Mouse (Mus musculus): ENCODE results near the gene Cog5. TPM values are rescaled to one million over a fixed set of nuclear protein-coding genes. Genes with fewer than 3 reads are reported as not detected.
A peak's percentile ranks its signal among the peaks of the same experiment; 100 is the strongest.

The Cog5 gene
- polyA plus RNA-seq, 1 experiment from 2014 or later, result 30.8 TPM

DNA sequence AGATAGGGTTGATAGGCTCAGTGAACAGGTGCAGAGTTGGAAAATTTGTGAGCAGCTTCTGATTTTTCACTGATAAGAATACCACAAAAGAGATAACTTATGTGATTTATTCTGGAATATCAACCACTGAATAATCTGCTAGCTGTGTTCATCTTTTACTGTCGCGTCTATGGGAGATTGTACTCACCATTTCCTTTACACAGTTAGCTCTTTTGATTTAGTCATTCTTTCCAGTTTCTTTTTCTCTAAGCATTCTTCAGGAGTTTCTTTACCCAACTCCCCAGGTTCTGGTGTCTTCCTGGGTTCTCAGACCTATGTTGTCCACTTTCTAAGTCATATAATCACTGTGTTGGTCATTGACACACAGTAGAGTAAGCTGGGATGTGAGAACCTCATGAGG is 2.2 kb downstream of the Cog5 start:
- Histone ChIP-seq H3K4me1 (peaks cover 6% of the 10 kb centered on the region), H3K4me2 (no peak overlapping the region)

DNA sequence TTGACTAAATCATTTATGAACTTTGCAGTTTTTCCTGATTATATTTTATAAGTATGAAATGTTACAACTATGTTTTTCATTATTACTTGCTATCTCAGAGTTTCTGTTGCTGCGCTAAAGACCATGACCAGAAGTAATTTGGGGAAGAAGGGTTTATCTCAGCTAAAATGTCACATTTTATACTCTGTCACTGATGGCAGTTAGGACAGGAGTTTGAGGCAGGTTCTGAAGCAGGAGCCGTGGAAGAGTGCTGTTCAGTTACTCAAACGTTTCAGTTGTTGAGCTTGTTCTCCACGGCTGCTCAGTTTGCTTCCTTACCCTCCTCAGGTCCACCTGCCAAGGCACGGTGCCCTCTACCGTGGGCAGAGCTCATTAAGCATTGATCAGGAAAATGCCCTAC is 11.3 kb downstream of the Cog5 start:
- 75% methylated on average over 6 of the region's 6 CpGs for WGBS
- no peak overlapping the region for H3K4me3 ChIP-seq (replicated peaks)
- H3K4me1 ChIP-seq, result no peaks in the 10 kb centered on the region
- H3K36me3 ChIP-seq (replicated peaks), result peaks cover 33% of the 10 kb centered on the region
- ATAC-seq (ENCODE audit: low FRiP score), result no peak
- no peak overlapping the region for H3K9ac ChIP-seq
- H3K4me2 ChIP-seq, result no peak overlapping the region
- no peaks in the 10 kb centered on the region for H3K27me3 ChIP-seq
- no peak overlapping the region for H3K27ac ChIP-seq
- no peaks in the 10 kb centered on the region for H3K9me3 ChIP-seq

More for the DNA sequence above, 2.2 kb downstream of the Cog5 start:
- Histone ChIP-seq H3K36me3 (replicated peaks) (no peaks in the 10 kb centered on the region), H3K9ac (no peak overlapping the region), H3K27me3 (no peaks in the 10 kb centered on the region), H3K27ac (no peak overlapping the region), H3K9me3 (no peaks in the 10 kb centered on the region), H3K4me3 (replicated peaks) (no peak overlapping the region)
- ATAC-seq (ENCODE audit: low FRiP score), result no peak
- whole genome bisulfite sequencing, result 93% methylated on average over 2 of the region's 2 CpGs

DNA sequence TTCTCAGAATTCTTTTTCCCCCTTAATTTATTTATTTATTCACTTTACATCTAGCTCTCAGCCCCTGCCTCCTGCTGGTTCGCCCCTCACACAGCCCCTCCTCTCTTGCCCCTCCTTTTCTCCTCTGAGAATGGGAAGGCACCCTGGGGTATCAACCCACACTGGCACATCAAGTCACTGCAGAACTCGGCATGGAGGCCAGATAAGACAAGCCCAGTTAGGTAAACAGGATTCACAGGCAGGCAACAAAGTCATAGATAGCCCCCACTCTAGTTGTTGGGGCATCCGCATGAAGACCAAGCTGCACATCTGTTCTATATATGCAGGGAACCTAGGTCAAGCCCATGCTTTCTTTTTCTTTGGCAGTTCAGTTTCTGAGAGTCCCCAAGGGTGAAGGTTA is 12.5 kb downstream of the Cog5 start:
- H3K4me3 ChIP-seq (replicated peaks), result no peak overlapping the region
- no peak for ATAC-seq (ENCODE audit: low FRiP score)
- WGBS, result 61% methylated on average over 3 of the region's 3 CpGs
- no peak overlapping the region for H3K27ac ChIP-seq
- H3K36me3 ChIP-seq (replicated peaks), result peaks cover 33% of the 10 kb centered on the region
- H3K4me2 ChIP-seq, result no peak overlapping the region
- no peaks in the 10 kb centered on the region for H3K4me1 ChIP-seq
- H3K9ac ChIP-seq, result no peak overlapping the region
- no peaks in the 10 kb centered on the region for H3K9me3 ChIP-seq
- no peaks in the 10 kb centered on the region for H3K27me3 ChIP-seq

DNA sequence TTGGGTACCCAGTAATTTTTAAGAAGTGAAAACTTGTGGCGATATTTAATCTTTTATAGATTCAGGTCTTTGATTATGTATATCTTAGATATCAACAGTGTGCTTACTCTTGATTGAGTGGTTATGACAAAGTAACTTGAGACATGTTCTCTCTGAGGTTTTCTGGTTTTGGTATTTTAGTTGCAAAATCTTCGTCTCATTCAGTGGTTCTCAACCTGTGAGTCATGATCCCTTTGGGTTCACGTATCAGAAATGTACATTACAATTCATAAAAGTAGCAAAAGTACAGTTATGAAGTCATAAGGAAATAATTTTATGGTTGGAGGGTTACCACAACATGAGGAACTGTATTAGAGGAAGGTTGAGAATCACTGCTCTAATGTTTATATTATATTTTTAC is 32.0 kb downstream of the Cog5 start:
- WGBS, result 90% methylated on average over 3 of the region's 3 CpGs
- Histone ChIP-seq H3K27me3 (no peaks in the 10 kb centered on the region), H3K4me3 (replicated peaks) (no peak overlapping the region), H3K4me1 (no peaks in the 10 kb centered on the region), H3K9me3 (no peaks in the 10 kb centered on the region), H3K27ac (no peak overlapping the region), H3K9ac (no peak overlapping the region), H3K36me3 (replicated peaks) (no peaks in the 10 kb centered on the region), H3K4me2 (no peak overlapping the region)
- ATAC-seq (ENCODE audit: low FRiP score), result no peak

DNA sequence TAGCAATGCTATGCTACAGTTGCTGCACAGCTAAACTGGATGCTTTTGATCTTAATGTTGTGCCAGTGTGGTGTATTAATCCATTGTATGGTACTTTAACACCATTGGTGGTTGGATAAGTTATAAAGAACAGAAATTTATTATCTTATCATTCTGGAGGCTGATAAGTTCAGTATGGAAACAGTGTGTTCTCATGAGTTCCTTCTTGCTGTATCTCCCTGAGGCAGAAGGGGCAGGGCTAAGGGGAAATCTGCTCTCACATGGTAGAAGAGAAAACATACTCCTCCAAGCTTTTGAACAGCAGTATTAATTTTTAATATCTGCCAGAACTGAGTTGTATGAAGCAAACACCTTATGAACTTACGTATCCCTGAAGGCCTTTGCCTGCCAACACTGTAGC is 38.6 kb downstream of the Cog5 start:
- Histone ChIP-seq H3K27me3 (no peaks in the 10 kb centered on the region), H3K27ac (no peak overlapping the region), H3K4me2 (no peak overlapping the region), H3K4me3 (replicated peaks) (no peak overlapping the region), H3K36me3 (replicated peaks) (peaks cover 6% of the 10 kb centered on the region; the same call in 1 of the 2 replicates), H3K9ac (no peak overlapping the region), H3K4me1 (no peaks in the 10 kb centered on the region), H3K9me3 (0 out of 2 replicates have a peak, but pooled peaks cover 3% of the 10 kb centered on the region)
- ATAC-seq (ENCODE audit: low FRiP score), result no peak
- 94% methylated on average over 1 of the region's 1 CpGs for WGBS

DNA sequence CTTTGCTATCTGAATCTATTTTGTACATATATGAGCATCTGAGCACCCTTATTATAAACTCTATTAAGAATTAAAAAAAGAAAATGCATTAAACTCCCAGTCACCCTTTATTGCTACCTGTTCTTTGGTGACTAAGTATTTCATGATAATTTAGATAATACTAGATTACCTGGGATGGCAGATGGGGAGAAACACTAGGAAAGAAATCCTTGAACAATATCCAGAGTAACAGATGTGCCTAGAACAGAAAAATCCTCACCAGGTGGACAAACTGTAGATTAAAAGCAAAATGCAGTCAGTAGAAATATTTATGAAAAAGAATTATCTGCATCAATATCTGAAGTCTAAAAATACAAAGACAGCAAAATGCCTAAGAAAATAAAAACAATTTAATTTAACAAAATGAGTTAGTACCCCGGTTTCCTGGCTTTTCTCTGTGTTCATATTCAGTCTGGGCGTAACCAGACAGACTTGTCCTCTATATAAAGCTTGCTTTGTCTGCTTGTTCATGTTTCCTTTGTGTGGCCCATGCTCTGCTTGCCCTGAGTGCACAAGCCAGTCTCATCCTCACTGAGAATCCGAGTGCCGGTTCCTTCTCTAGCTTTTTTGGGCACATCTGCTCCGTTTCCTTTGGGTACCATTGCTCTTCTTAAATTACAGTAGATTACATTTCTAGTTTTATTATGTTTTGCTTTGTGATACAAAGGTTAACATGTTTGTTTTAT is 46.1 kb downstream of the Cog5 start:
- Histone ChIP-seq H3K4me2 (no peak overlapping the region), H3K4me3 (replicated peaks) (no peak overlapping the region), H3K9ac (no peak overlapping the region), H3K9me3 (0 out of 2 replicates have a peak, but pooled peaks cover 3% of the 10 kb centered on the region), H3K27ac (no peak overlapping the region), H3K27me3 (no peaks in the 10 kb centered on the region), H3K36me3 (replicated peaks) (peaks cover 6% of the 10 kb centered on the region; the same call in 1 of the 2 replicates), H3K4me1 (no peaks in the 10 kb centered on the region)
- WGBS, result 74% methylated on average over 5 of the region's 5 CpGs
- ATAC-seq (ENCODE audit: low FRiP score), result no peak

DNA sequence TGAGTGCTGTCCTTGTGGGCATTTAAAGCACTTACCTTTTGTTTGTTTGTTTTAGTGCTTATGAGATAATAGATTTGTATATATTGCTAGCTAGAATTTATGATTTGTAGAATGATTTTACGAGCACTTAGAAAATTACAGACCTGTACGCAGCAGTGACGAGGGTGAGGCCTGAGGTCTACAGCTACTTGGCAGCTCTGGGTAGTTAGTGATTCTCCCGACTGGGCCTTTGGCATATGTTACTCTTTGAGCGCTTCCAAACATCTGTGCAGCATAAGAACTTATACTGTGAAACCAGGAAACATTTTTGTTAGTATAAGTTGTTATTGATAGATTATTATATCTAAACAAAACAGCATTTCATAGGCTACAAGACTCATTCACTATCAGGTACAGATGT is 46.7 kb downstream of the Cog5 start:
- ATAC-seq (ENCODE audit: low FRiP score), result no peak
- no peak overlapping the region for H3K4me2 ChIP-seq

DNA sequence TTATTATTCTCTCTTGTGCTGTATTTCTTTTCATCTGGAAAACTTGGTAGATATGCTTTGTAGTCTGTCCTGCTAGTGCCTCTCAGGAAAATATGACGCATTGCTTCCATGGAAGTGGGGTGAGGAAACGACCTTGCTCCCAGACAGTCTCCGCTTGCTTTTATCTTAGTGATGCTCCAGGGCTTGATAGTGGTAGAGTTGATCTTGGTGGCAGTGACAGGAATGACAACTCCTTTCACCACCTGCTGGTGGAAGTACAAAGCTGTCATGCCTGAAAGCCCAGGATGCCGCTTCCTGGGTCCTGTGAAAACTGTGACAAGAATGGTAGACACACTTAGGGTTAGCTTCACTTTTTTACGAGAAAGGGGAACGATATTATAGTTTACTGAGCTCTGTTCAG is 49.2 kb downstream of the Cog5 start:
- no peak for ATAC-seq (ENCODE audit: low FRiP score)
- H3K9me3 ChIP-seq, result no peaks in the 10 kb centered on the region
- WGBS, result 77% methylated on average over 6 of the region's 6 CpGs
- H3K4me1 ChIP-seq, result no peaks in the 10 kb centered on the region
- H3K4me2 ChIP-seq, result no peak overlapping the region
- H3K27ac ChIP-seq, result no peak overlapping the region
- H3K9ac ChIP-seq, result no peak overlapping the region
- no peaks in the 10 kb centered on the region for H3K27me3 ChIP-seq
- no peaks in the 10 kb centered on the region for H3K36me3 ChIP-seq (replicated peaks)
- no peak overlapping the region for H3K4me3 ChIP-seq (replicated peaks)

More for the DNA sequence above, 46.7 kb downstream of the Cog5 start:
- peaks cover 6% of the 10 kb centered on the region; the same call in 1 of the 2 replicates for H3K36me3 ChIP-seq (replicated peaks)
- no peaks in the 10 kb centered on the region for H3K27me3 ChIP-seq
- WGBS, result 86% methylated on average over 5 of the region's 5 CpGs
- H3K9ac ChIP-seq, result no peak overlapping the region
- no peak overlapping the region for H3K27ac ChIP-seq
- H3K4me1 ChIP-seq, result no peaks in the 10 kb centered on the region
- H3K4me3 ChIP-seq (replicated peaks), result no peak overlapping the region
- 0 out of 2 replicates have a peak, but pooled peaks cover 3% of the 10 kb centered on the region for H3K9me3 ChIP-seq

DNA sequence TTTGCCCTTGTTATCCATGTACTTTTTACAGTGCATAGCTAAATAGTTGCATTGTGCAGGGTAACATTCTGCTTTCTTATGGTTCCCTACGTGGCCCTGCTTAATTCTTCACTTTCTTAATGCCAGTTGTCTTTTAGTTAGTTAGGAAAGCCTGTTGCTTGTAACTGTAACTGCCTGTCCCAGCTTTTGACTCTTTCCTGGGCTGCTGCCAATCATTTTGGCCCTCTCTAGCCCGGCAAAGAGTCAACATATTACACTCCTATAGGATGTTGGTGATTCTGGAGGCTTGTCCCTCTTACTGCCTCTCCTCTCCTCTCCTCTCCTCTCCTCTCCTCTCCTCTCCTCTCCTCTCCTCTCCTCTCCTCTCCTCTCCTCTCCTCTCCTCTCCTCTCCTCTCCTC is 51.5 kb downstream of the Cog5 start:
- no peak for ATAC-seq (ENCODE audit: low FRiP score)
- WGBS, result 81% methylated on average over 2 of the region's 2 CpGs
- Histone ChIP-seq H3K4me1 (peaks cover 4% of the 10 kb centered on the region; the same call in 1 of the 2 replicates), H3K36me3 (replicated peaks) (no peaks in the 10 kb centered on the region; the same call in 1 of the 2 replicates), H3K4me2 (no peak overlapping the region), H3K9me3 (no peaks in the 10 kb centered on the region), H3K9ac (no peak overlapping the region), H3K27ac (no peak overlapping the region), H3K4me3 (replicated peaks) (no peak overlapping the region), H3K27me3 (no peaks in the 10 kb centered on the region)

DNA sequence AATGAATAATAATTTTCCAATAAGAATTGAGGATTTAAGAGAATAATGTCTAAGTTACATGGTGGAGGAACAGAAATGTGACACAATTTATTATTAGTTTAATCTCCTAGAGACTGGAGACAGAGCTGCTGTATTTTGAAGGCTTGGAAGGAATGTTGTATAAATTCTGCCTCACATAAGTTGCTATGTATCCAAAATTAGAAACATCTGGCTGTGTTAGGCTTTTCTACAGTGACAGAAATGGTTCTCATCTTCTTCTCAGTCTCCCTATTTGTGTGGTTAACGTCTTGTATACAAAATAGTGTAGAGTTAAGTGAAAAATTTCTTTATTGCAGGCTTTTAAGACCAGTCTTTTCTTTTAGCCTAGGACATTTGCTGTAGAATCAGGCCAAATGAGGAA is 52.9 kb downstream of the Cog5 start:
- no peaks in the 10 kb centered on the region for H3K9me3 ChIP-seq
- H3K4me3 ChIP-seq (replicated peaks), result no peak overlapping the region
- no peak overlapping the region for H3K9ac ChIP-seq
- no peaks in the 10 kb centered on the region; the same call in 1 of the 2 replicates for H3K36me3 ChIP-seq (replicated peaks)
- H3K27me3 ChIP-seq, result no peaks in the 10 kb centered on the region
- no peak overlapping the region for H3K27ac ChIP-seq
- ATAC-seq (ENCODE audit: low FRiP score), result no peak
- peaks cover 4% of the 10 kb centered on the region; the same call in 1 of the 2 replicates for H3K4me1 ChIP-seq
- no peak overlapping the region for H3K4me2 ChIP-seq
- WGBS, result 75% methylated on average over 1 of the region's 1 CpGs

DNA sequence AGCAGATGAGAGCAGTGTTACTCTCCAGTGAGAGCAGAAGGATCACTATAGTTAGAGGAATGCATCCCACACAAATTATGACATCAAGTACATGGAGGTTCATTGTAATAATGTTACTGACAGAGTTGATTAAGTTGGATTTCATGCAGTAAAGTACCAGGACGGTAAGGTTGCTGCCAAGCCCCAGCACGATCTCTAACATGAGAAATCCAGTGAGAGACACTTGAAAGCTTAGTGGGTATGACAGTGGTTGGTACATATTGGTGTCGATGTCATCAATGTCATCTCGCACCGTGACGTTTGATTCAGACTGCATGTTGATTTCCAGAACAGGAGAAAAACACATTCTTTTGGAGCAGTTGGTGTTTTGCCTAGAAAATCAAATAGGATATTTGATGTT is 55.0 kb downstream of the Cog5 start:
- no peaks in the 10 kb centered on the region; the same call in 1 of the 2 replicates for H3K36me3 ChIP-seq (replicated peaks)
- H3K9ac ChIP-seq, result no peak overlapping the region
- no peaks in the 10 kb centered on the region for H3K9me3 ChIP-seq
- WGBS, result 94% methylated on average over 6 of the region's 6 CpGs
- H3K4me3 ChIP-seq (replicated peaks), result no peak overlapping the region
- peaks cover 8% of the 10 kb centered on the region for H3K4me1 ChIP-seq
- no peak overlapping the region for H3K4me2 ChIP-seq
- no peaks in the 10 kb centered on the region for H3K27me3 ChIP-seq
- no peak overlapping the region for H3K27ac ChIP-seq
- no peak for ATAC-seq (ENCODE audit: low FRiP score)

DNA sequence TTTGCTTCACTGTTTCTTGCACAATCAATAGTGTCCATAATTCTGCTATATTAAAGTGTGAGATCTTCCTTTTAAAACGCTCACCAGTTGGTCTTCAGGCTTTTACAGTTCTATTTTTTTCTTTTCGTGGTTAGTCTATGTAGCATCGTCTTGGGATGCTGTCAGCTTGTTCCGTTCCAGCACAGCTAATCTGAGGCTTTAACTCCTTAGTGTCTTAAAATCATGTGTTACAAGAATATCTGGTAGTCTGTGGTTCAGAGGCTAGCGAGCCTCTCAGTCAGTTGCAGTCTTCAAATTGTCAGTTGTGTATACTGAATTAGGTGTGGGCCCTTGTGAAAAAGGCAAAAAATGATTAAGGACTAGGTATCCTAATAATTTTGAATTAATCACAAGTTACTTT is 57.6 kb downstream of the Cog5 start:
- WGBS, result 55% methylated on average over 5 of the region's 5 CpGs

DNA sequence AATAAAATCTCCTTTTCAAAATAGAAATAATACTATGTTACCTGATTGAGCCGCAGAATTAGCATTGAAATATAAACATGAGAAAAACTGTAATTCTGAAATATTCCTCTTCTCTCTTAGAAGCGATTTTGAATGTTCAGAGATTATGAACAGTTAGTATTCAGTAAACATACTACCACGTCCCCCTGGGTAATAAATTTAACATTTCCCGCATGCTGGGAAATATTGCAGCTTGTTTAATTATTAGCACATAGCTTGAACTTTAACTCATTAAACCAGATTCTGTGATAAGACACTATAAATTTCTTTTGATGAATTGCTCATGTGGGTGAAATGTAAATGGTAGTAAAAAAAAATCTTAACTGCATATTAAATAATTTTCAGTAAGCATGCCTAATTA is 58.1 kb downstream of the Cog5 start:
- H3K9ac ChIP-seq, result no peak overlapping the region
- WGBS, result 85% methylated on average over 4 of the region's 4 CpGs
- no peak overlapping the region for H3K4me3 ChIP-seq (replicated peaks)
- no peak overlapping the region for H3K4me2 ChIP-seq
- no peak overlapping the region for H3K27ac ChIP-seq
- H3K27me3 ChIP-seq, result no peaks in the 10 kb centered on the region
- H3K36me3 ChIP-seq (replicated peaks), result no peaks in the 10 kb centered on the region; the same call in 1 of the 2 replicates
- peaks cover 8% of the 10 kb centered on the region for H3K4me1 ChIP-seq
- H3K9me3 ChIP-seq, result no peaks in the 10 kb centered on the region
- ATAC-seq (ENCODE audit: low FRiP score), result no peak

More for the DNA sequence above, 57.6 kb downstream of the Cog5 start:
- H3K9me3 ChIP-seq, result no peaks in the 10 kb centered on the region
- ATAC-seq (ENCODE audit: low FRiP score), result no peak
- no peak overlapping the region for H3K27ac ChIP-seq
- H3K9ac ChIP-seq, result no peak overlapping the region
- H3K36me3 ChIP-seq (replicated peaks), result no peaks in the 10 kb centered on the region; the same call in 1 of the 2 replicates
- no peaks in the 10 kb centered on the region for H3K27me3 ChIP-seq
- H3K4me2 ChIP-seq, result peak overlapping the region; percentile 15
- peak overlapping the region; percentile 14; the same call in 1 of the 2 replicates for H3K4me3 ChIP-seq (replicated peaks)
- H3K4me1 ChIP-seq, result peaks cover 8% of the 10 kb centered on the region
